Comparison of ENCODE assay signal across 8 mouse cellular contexts in the genomic region with DNA sequence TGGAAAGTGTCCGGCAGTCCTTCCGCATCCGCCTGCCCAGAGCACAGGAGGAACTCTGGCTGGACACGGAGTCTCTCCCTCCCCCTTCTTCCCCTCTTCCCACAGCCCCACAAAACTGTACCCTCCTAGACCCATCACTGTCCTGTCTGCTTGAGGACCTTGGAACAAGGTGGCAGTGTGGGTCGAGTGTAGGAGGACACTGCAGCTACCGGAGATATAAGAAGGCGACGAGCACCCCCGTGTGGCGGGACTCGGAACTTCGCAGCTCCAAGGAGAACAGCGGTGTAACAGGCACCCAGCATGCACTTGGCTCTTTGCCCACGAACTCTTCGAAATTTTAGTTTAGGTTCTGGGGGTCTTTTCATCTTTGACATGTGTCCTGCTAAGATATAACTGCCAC. TPM values are rescaled to one million over a fixed set of nuclear protein-coding genes. Genes with fewer than 3 reads are reported as not detected.
DNase-seq lines count a peak whose midpoint lies in the region; ATAC-seq lines count a peak whose summit lies in the region.

No protein-coding gene starts in this region.

- intact Hi-C loops in left cerebral cortex, postnatal 25 days (cut with DNase I) = loop anchor here (2.0 to 10.0 kb wide), 4 partner anchors 37 to 330 kb away; partner anchors contain the start of gene Hbq1b

- no peak overlapping the region for H3K9ac ChIP-seq in intestine, embryonic 14.5 days (ENCODE audit: low read length)

- H3K27ac ChIP-seq in intestine, embryonic 14.5 days (ENCODE audit: low read depth) = no peak overlapping the region

- DNase-seq in adrenal gland, adult (ENCODE audit: inconsistent age in 2 of 2, low spot score in 1 of 2) = peak; percentile 82 to 95
- peak; percentile 95 for DNase-seq in embryo, embryonic 10.5 days (ENCODE audit: low spot score)
- peak; percentile 56 for DNase-seq in gastrocnemius, postnatal 25 days
- peak; percentile 97 for DNase-seq in intestine, embryonic 14.5 days (ENCODE audit: low spot score)
- peak; percentile 83 to 89 for DNase-seq in left cerebral cortex, postnatal 25 days (ENCODE audit: low spot score in 2 of 2)
- peak; percentile 90 for DNase-seq in mesoderm, embryonic 11.5 days (ENCODE audit: low read depth, low spot score)
- DNase-seq in right cerebral cortex, postnatal 25 days = peak; percentile 74
- peak; percentile 67 to 86 for DNase-seq in urinary bladder, postnatal 4 days (ENCODE audit: low spot score in 2 of 2)

- no peaks in the 10 kb centered on the region for H3K4me1 ChIP-seq in intestine, embryonic 14.5 days (replicated peaks; ENCODE audit: control insufficient read depth, insufficient read depth, low read length)

- H3K36me3 ChIP-seq in intestine, embryonic 14.5 days (ENCODE audit: control insufficient read depth, insufficient read depth, low read length) = no peaks in the 10 kb centered on the region

- 10% methylated on average over 15 of the region's 15 CpGs for WGBS in intestine, embryonic 14.5 days

- peak; percentile 90 for ATAC-seq in intestine, embryonic 14.5 days (replicated peaks; ENCODE audit: low FRiP score, low TSS enrichment, low read depth)

- peak overlapping the region; percentile 43 for H3K4me2 ChIP-seq in intestine, embryonic 14.5 days (ENCODE audit: low read length)

- no peak overlapping the region; the same call in 1 of the 2 replicates for H3K4me3 ChIP-seq in intestine, embryonic 14.5 days (ENCODE audit: low read depth, low read length)

- H3K9me3 ChIP-seq in intestine, embryonic 14.5 days (ENCODE audit: control insufficient read depth, low read length) = no peaks in the 10 kb centered on the region

- no peaks in the 10 kb centered on the region for H3K27me3 ChIP-seq in intestine, embryonic 14.5 days (replicated peaks; ENCODE audit: control insufficient read depth, insufficient read depth, low read length)

RNA-seq across cellular contexts. Expression of gene Sh3pxd2b, which starts 23.0 kb away (rescaled TPM):
- total RNA-seq in gastrocnemius, postnatal 25 days (2021) = 1 to 10 TPM; 4.4 to 7.1 TPM
- 20.0 and 23.1 TPM in 2 replicates for polyA plus RNA-seq in intestine, embryonic 14.5 days (2014; fragmentation: Nextera tagmentation; extraction: Ambion mirVana)
- total RNA-seq in left cerebral cortex, postnatal 25 days (2021) = 10 to 100 TPM; 12.4 to 15.3 TPM

RNA-seq across cellular contexts. Expression of gene Hbq1a, which starts 24.7 kb away (rescaled TPM):
- total RNA-seq in gastrocnemius, postnatal 25 days (2021) = not detected
- polyA plus RNA-seq in intestine, embryonic 14.5 days (2014; fragmentation: Nextera tagmentation; extraction: Ambion mirVana) = not detected in 2 replicates
- 1 to 10 TPM in 1 of 2 experiments, not detected in 1; 1.4 TPM for total RNA-seq in left cerebral cortex, postnatal 25 days (2021)

RNA-seq across cellular contexts. Expression of gene Hba-a2, which starts 28.3 kb away (rescaled TPM):
- 1,000 to 10,000 TPM in 1 of 2 experiments, 100 to 1,000 TPM in 1; 358 to 1,609 TPM for total RNA-seq in gastrocnemius, postnatal 25 days (2021)
- polyA plus RNA-seq in intestine, embryonic 14.5 days (2014; fragmentation: Nextera tagmentation; extraction: Ambion mirVana) = 5,179 and 7,428 TPM in 2 replicates
- 100 to 1,000 TPM; 427 to 477 TPM for total RNA-seq in left cerebral cortex, postnatal 25 days (2021)

RNA-seq across cellular contexts. Expression of gene Hbq1b, which starts 37.8 kb away (rescaled TPM):
- total RNA-seq in gastrocnemius, postnatal 25 days (2021) = not detected
- 0.45 and 0.58 TPM in 2 replicates for polyA plus RNA-seq in intestine, embryonic 14.5 days (2014; fragmentation: Nextera tagmentation; extraction: Ambion mirVana)
- under 1 TPM in 1 of 2 experiments, not detected in 1; 0.73 TPM for total RNA-seq in left cerebral cortex, postnatal 25 days (2021)

RNA-seq across cellular contexts. Expression of gene Hba-a1, which starts 41.3 kb away (rescaled TPM):
- 1,000 to 10,000 TPM in 1 of 2 experiments, 100 to 1,000 TPM in 1; 451 to 2,047 TPM for total RNA-seq in gastrocnemius, postnatal 25 days (2021)
- polyA plus RNA-seq in intestine, embryonic 14.5 days (2014; fragmentation: Nextera tagmentation; extraction: Ambion mirVana) = 2,039 and 2,947 TPM in 2 replicates
- 100 to 1,000 TPM; 501 to 528 TPM for total RNA-seq in left cerebral cortex, postnatal 25 days (2021)
